Mouse (Mus musculus) left cerebral cortex, postnatal 25 days (tissue): ENCODE measurements at regions not wholly inside any gene's neighbourhood (a gene's known extent, or its start where the extent isn't known, plus 50 kb on each side); places are given as distances from the start of the nearest gene placed in this dataset.

Experiments
- DNase-seq, 2 experiments: peaks; one replicate each; pipeline ENCODE4 v3.0.0; 2022; ENCODE audit warnings: low spot score in 2 of 2, mixed read lengths in 1 of 2
- intact Hi-C: fragments of 180-260 bp; cut with DNase I; formaldehyde crosslinking; loops from one replicate; pipeline ENCODE4 v1.15.1; 2025

DNA sequence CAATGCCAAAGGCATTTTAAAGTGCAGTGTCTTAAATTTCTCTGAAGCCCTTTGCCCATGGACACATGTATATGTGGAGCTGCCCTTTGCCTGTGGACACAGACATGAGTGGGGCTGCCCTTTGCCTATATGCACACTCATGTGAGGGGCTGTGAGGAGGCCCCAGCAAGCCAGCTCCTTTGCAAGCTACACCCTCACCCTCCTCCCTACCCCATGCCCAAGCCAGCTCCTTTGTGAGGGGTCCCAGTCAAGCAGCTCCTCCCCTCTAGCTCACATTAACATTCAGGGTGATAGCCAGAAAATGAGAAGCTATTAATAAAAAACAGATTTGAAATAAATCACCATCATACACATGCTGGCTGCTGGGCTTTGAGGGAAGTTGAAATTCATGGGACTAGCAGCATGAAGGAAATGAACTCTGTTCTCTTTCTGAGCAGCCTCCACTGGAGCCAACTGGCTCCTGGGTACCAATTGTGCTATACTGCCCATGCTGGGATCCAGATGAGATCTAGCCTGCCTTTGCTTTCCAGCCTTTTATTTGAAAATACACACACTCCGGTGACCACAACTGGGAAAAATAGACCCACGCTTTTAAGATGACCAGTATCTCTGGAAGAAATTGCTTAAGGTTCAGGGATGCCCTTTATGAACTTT, 151.4 kb downstream of the Abcc12 start:
- intact Hi-C loops = no loop called here

DNA sequence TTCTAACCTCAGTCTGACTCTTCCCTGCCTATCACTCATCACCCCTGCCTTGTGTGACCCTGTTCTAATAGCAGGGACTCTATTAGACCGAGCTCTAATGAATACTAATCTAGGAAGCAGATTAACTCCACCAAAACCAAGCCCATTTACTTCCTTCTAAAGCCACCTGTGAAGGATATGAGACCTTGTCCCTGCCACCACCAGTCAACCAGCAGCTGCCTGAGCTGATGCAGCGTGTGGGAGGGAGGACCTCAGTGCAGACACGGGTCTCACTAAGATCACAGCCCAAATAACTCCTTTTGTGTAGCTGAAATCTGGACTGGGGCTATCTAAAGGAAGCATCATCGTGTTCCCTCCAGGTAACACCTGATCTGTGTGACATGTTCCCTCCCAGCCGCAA, 152.4 kb downstream of the Abcc12 start:
- intact Hi-C loops = no loop called here
- DNase-seq = no peak

More for the DNA sequence above, 151.4 kb downstream of the Abcc12 start:
- no peak for DNase-seq

DNA sequence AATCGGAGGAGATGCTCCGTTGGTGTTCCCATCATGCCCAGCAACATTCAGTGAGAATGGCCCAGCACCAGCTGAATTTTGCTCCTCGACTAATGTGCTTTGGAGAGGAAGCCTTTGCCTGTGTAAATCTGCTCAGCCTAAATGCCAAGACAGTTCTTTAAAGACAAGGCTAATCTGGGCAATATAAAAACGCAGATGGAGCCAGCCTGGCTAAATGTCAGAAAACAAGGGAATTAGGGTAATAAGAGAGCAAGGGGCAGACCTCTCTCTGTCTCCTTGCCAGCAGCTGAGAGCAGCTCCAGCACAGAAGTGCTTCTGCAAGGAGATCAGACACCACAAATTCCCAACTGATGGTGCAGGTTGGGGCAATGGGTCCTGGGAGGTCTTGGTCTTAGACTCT, 154.4 kb downstream of the Abcc12 start:
- DNase-seq = no peak
- intact Hi-C loops = no loop called here

GRCm38 (mm10) chr8:86425382-86425781, 155.1 kb downstream of the Abcc12 start:
- intact Hi-C loops = no loop called here
- DNase-seq = no peak

DNA sequence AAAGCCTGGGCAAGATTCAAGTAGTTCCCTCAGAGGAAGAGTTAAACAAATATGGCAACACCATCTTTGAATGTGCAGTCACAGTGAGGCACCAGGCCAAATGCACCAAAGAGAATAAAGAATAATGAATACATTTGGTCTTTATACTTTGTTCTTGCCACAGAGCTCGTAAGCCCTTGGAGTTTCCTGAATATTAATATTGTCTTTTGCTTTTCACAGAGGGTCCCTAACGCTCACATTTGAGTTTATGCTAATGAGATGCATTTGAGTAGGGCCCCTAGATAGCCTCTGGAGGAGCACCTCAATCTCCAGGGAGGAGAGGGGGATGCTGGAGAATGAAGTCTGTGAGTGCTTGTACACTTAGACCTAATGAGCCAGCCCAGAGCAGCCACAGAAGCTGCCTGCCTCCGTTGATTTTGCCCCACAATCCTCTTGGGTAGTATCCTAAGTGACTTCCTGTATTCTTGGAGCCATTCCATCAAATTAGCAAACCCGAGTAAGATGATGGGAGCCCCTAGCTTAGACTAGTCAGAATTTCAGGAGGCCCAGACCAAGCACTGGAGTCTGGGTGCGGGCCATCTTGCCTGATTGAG, 161.3 kb downstream of the Abcc12 start:
- DNase-seq = no peak
- intact Hi-C loops = no loop called here

DNA sequence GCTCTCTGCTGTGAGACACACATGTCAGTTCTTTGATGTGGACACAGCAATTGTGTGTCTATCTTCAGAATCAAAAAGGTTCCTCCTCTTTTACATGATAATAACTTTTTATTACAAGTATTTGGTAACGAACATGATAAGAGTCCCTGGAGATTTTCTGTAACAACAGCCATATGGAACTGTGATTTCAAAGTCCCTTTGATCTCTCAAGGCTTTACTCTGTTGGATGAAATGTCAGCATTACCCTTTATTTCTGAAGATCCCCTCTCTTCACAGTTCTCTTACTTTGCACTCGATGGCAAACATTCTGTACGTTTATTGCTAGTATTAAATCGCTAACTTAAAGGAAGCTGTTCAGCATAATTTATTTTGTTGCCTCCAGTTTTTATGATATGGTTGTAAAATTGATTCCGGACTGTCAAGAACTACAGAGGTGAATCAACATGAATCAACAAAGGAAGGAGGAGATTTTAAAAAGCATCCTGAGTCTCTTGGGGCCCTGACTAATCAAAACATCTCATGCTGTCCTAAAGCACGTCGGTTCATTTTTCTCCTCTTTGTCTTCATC, 162.0 kb downstream of the Abcc12 start:
- intact Hi-C loops = no loop called here
- no peak for DNase-seq

- intact Hi-C loops = no loop called here
- no peak for DNase-seq
These were observed 165.3 kb downstream of the Abcc12 start for GRCm38 (mm10) chr8:86415208-86415607.

DNA sequence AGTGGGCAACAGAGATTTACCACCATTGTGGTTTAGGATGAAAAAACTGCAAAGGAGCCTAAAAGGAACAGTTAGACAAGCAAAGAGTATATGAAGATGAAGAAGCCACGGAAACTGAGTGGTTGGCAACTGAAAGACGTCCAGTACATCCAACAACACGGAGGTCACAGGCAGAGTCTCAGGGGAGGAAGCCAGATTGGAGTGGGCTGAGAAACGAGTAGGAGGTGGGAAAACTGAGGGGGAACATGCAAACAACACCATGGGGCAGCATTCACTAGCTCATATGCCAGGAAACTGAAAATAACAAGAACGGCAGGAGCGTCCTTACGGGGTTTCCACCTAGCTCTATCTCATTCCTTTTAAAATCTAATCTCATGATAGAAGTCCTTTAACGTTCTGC, 169.3 kb downstream of the Abcc12 start:
- peak in 1 of 2 experiments; percentile 62 for DNase-seq
- intact Hi-C loops = no loop called here

- no peak for DNase-seq
- intact Hi-C loops = no loop called here
These were observed 174.3 kb downstream of the Abcc12 start for GRCm38 (mm10) chr8:86406196-86406595.

DNA sequence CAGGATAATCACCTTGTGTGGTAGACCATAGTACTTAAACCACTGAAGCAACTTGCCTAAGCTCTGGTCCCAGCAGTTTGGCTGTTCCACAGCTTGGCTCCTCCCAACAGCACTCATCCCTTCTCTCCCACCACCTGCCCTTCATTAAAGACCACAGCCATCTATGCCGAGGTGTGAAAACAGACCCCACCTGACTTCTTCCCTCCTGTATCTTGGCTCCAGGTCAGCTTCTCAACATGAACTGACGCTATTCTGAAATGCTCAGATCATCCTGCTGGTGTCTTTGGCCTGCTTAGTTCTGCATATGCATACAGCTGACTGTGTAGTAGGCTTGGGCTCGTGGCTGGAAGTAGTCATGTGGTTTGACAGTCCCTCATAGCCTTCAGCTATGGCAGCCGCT, 177.1 kb downstream of the Abcc12 start:
- no peak for DNase-seq
- intact Hi-C loops = no loop called here

- intact Hi-C loops = no loop called here
- no peak for DNase-seq
These were observed 178.5 kb downstream of the Abcc12 start for GRCm38 (mm10) chr8:86401946-86402345.

- DNase-seq = peak in 1 of 2 experiments; percentile 56
- intact Hi-C loops = no loop called here
These were observed 185.4 kb downstream of the Abcc12 start for GRCm38 (mm10) chr8:86395121-86395520.

GRCm38 (mm10) chr8:86393835-86394234, 186.7 kb downstream of the Abcc12 start:
- intact Hi-C loops = loop anchor here (5.0 kb wide), 1 partner anchor 67 kb away; no protein-coding TSS in a partner anchor
- DNase-seq = no peak

- intact Hi-C loops = loop anchor here (5.0 kb wide), 1 partner anchor 66 kb away; no protein-coding TSS in a partner anchor
- DNase-seq = no peak
These were observed 187.1 kb downstream of the Abcc12 start for GRCm38 (mm10) chr8:86393374-86393773.

- intact Hi-C loops = loop anchor here (5.0 kb wide), 1 partner anchor 63 kb away; no protein-coding TSS in a partner anchor
- peak in 1 of 2 experiments; percentile 38 for DNase-seq
These were observed 189.8 kb downstream of the Abcc12 start for GRCm38 (mm10) chr8:86390715-86391114.

DNA sequence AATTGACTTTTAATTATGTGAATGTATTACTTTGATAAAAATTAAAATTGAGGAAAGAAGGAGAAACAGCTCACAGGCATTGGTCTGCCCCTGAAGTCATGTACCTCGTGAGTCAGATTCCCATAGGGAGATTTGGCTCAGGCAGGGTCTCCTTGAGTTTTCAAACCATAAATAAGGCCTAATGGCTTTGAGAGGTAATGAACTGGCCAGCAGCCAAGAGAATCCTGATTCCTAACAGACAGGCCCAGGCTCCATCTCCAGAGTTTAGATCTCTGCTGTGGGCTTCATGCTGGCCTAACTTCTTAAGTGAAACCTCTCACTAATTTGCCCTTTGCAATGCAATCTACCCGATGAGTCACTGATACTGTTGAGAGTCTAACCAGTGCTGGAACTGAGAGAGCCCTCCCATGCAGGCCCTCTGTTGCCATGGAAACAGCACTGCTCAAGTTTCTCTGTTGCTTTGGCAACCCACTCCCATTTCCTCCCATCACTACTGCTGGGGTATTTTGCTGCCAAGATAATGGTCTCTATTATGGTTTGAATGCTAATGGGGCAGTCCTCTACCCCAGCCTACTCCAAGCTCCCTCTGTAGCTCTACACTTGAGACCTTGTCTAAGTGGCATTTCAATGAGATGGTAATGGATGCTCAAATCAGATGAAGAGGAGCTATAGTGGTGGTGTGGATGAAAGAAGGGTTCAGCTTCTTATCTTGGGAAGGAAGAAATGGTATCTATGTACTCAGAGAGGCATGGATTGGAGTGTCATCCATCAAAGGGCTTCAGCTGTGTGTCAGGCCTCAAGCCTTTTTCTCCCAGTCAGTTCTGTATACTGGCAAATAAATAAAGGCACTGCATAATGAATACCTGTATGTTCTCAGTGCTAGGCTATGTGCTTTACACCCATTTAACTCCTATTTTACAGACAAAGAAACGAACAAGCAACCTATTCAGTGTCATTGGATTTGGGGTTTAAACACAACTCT, 190.5 kb downstream of the Abcc12 start:
- DNase-seq = peak; percentile 82 to 95
- intact Hi-C loops = loop anchor here (5.0 kb wide), 1 partner anchor 63 kb away; no protein-coding TSS in a partner anchor

- intact Hi-C loops = no loop called here
- DNase-seq = no peak
These were observed 195.2 kb downstream of the Abcc12 start for GRCm38 (mm10) chr8:86385236-86385635.

- DNase-seq = no peak
- intact Hi-C loops = no loop called here
These were observed 198.5 kb downstream of the Abcc12 start for GRCm38 (mm10) chr8:86381977-86382376.

GRCm38 (mm10) chr8:86368062-86368461, 212.4 kb downstream of the Abcc12 start:
- intact Hi-C loops = no loop called here
- no peak for DNase-seq

DNA sequence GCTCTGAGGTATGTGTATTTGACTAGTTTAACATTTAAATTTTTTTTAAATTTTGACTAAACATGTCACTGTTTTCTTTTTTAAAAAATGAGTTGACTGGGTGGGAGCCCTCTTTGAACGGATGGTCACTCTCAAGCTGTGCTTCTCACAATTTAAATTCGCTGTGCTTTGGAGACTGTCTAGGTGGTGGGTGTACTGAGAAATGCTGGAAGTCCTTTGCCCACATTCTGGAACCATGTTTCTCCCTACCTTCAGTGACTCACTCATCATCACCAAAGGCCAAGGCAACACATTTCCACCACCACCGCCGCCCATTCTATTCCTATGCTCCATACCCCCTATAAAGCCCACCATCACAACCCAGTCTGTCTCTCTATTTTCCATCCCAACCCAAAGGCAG, 213.8 kb downstream of the Abcc12 start:
- intact Hi-C loops = no loop called here
- DNase-seq = peak in 1 of 2 experiments; percentile 42
